Mouse (Mus musculus): ENCODE measurements at regions not wholly inside any gene's neighbourhood (a gene's known extent, or its start where the extent isn't known, plus 50 kb on each side); places are given as distances from the start of the nearest gene placed in this dataset.
"Not testable (repeated sequence)": the region's sequence is repeated elsewhere in the genome, so short reads cannot be mapped to it uniquely, and the experiment has no call there.

DNA sequence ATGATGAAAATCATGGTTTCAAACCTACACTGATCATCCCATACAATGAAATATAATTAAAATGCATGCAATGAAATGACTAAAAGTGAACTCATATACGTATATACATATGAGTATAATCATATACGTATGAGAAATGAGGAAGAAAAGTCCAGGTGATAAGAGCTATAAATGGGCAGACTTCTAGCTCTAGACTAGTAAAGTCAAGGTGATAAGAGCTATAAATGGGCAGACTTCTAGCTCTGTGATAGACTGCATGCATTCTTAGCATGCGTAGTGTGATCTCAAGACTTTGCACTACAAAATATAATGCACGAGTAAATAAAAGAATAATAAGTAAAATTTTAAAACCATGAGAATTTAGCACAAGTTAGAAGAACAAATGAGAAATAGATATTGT is 606.2 kb upstream of the Gpc5 start:
- DNase-seq, result no peak

DNA sequence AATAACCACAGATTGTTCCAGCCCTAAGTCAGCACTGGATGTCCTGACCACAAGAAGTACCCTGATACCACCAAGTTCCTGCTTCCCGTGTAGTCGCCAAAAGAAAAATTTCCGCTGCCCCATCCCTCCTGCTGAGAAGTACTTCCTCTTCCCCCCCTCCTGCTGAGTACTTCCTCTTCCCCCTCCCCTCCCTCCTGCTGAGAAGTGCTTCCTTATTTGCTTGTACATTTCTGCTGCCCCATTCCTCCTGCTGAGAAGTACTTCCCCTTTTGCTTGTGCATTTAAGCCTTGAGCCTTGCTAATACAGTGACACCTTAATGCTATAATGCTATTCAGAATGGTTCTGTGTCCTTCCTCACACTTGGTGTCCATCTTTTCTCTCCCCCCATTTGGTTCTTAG is 598.6 kb upstream of the Gpc5 start:
- DNase-seq, result not testable (repeated sequence)

DNA sequence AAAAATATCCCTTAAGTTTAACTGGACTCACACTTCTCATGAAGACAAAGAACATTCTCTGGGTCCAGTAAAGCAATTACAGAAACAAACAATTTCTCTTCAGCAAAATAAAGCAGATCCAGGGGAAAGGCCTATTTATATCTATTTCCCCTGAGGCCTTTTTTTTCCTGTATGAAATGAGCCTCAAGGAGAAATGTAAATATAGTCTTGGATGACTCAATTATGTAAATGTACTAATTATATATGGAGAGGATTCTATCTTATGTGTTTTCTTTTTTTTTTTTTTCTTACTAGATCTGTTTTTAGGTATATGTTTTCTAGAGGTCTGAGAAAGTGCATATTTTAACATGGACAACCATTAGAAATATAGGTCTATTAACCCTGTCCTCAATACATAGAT is 587.0 kb upstream of the Gpc5 start:
- DNase-seq, result no peak

DNA sequence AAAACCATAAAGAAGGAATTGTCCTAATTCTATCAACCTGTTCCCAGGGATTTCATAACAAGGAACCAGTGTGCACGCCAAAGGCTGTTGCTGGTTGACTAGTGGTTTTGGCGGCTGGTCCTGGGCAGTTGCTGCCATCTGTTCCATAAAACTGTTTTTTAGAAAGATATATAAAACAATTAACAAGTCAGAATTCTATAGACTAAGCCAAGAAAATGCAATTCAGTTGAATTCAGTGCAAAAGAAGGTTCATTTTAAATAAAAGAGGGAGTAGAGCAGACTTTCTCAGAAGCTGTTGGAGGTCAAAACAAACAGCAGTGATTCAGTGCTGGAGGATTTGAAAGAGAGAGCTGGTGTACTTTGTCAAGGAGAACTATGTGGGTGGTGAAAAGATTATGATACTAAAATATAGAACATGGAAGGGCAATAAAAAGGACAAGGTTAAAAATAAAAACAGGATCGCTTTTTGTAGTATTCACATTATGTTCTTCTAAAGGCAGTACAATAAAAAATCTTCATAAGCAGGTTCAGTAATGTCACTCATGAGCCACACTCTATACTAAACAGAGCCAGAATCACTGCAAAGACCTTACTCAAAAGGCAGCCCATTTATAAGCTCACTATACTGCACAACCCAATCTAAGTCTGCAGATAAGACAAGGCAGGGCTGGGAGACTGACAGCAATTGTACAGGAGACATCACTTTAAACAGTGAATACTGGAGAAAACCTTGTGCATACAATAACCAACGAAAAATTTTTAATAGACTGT is 543.9 kb upstream of the Gpc5 start:
- no peak for DNase-seq

DNA sequence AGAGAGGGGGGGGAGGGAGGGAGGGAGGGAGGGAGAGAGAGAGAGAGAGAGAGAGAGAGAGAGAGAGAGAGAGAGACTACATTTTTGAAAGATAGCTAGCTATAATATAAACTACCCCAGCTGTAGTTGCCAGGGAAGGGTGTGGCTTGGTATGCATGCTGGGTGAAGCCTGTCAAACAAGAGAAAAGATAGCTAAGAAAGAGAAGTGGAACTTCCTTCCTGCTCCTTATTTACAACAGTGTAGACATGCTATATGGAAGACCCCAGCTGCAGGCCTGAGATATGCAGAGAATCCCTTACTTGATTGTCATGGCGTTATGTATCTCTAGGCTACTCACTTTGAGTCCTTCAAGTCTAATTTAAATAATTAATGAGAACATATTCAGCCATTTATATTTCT is 542.9 kb upstream of the Gpc5 start:
- DNase-seq, result no peak

DNA sequence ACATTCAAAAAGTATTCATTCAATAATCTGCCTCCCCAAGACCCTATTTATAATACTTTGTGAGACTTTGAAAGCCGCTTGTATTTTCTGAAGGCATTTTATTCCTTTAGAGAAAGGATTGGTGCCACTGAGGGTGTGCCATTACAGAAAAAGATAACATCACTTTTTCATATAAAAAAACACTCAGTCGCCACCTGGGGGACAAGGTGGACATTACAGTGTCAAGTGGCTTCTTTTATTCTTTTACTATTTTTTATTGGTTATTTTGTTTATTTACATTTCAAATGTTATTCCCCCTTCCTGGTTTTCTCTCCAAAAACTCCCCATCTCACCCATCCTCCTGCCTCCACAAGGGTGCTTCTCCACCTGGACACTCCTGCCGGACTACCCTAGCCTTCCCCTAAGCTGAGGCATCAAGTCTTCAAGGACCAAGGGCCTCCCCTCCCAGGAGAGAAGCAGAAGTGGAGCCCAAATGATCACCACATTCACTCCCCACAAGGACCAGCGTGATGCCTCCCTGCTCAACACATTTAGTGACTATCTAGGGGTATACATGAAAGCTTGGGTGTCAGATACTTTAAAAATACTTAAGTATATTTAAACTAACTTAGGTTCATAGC is 525.5 kb upstream of the Gpc5 start:
- DNase-seq, result no peak

DNA sequence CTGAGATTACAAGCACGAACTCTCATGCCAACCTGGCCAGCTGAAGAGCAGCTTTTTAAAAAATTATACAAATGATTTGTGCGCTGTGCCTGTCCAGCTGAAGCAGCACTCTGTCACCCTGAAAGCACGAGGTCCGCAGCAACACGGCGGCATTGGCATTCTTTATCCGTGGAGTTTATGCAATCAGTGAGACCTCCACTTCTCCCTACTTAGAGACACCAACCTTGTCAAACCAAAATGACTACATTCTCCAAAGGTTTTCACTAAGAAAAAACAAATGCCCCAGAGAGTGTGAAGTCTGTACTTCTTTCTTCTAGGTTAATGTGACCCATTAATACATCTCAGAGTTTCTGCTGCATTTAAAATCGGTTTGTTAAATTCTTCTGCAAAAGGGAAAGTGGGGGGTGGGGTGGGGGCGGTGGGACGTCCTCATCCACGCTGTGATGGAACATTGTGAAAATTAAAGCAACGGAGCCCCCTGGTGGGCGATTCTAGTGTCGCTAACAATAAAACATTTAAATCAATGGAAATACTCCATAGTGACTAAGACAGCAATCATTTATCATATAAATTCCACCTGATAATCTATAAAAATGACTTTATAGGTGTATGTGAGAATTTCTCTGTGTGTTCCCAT is 524.2 kb upstream of the Gpc5 start:
- DNase-seq, result peak; percentile 25

DNA sequence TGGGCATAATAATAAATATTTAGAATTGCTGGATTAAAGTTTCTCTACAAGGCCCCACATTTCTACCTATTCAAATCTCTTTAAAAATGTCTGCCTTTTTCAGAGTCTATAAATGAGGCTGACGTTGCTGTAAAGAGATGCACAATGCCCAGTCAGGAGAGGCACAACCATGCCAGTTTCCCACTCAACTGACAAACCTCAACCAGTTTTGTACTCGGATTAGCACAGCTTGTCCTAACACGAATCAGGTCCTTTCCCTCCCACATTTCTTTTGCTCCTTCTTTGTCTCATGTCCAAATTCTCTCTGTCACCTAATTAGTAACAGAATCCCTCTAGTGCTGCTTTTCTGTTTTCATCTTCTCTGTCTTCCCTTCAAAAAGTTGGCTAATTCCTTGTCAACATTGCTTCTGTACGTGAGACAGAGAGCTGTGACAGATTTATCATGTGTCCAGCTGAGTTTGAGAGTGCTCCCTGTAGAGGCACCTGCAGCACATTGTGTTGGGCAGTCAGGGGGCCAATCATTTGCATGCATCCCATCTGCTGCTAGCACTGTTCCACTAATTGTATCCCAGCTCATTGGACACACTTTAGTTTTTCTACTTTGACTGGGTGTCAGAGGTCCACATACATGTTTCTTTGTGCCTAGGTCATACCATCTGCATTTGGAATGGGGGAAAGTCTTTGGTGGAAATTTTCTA is 504.5 kb upstream of the Gpc5 start:
- DNase-seq, result no peak

DNA sequence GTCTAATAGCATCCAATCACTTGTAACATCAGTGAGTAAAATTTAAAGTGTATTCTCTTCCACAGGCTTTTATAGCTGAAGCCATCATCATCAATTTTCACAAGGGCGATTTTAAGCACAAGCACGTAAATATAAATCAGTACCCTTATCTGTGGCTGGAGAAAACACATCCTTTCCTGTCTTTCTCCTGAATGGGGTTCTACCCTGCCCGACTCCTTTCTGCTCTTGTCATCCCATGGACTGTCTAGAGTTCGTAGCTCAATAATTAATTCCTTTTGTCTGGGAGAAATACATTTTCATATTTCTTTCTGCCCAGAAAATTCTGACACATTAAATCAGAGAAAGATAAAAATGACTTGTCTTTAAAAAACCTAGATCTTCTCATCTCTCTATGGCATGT is 482.7 kb upstream of the Gpc5 start:
- DNase-seq, result no peak

DNA sequence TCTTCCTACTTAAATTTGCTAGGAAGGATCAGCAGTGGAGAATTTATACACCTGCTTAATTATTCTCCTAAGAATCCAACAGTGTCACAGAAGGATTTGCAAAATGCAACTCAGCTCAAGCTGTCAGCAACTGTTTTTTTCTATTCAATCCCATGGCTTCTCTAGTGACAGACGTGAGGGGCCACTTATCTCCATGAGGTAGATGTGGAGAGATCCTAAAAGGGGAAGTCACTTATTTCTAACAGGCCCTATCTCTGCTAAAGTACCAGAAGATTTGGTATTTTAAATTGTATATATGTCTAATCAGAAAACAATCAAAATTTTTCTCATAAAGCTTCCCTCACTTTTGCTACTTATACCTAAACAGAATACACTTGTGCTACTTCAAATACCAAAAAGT is 479.6 kb upstream of the Gpc5 start:
- no peak for DNase-seq

DNA sequence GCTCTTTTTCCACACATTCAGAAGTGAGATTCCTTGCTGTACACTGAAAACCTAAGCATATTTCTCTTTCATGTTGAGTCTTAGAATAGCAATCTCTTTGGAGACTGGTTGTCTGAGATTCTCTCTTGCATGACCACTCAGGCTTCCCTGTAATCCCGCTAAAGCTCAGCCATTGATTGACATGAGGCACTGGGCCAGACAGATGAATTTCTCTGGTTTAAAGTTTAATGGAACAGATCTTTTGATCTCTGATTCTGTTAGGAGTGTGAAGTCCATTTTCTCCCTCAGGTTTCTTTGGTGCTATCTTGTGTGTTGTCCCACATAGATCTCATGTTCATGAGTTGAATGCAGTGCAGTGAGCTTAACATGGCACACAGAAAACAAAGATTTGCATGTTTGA is 435.4 kb upstream of the Gpc5 start:
- peak; percentile 73 for DNase-seq

DNA sequence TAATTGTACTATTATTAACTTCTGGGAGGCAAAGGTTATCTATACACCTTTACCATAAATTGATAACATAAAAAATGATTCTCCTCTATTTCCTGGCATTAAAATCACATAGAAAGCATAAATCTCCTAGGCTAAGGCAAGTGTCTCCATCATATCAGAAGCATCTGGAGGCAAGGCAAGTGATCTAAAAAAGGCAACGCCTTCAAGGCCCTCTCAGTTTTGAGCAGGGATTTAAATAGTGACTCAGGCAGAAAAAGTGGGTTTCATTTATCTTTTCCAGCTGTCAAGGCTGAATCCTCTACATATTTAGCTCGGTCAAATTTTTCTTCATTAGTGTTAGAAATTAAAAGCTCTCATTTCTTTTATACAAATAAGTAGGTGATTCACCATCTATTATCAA is 430.0 kb upstream of the Gpc5 start:
- no peak for DNase-seq

DNA sequence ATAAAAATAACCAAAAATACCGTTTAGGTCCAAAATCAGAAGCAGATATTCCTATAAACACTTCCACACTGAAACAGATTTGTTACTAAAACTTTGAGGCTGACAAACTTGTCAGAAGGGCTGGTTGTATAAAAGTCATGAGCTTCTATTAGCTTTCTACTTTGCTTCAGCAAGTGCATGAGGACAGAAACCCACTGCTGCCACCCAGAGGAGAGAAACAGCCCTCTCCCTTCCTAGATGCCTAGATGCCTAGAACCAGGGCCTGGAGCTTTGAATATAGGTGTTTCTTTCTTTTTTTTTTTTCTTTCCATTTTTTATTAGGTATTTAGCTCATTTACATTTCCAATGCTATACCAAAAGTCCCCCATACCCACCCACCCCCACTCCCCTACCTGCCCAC is 406.9 kb upstream of the Gpc5 start:
- DNase-seq, result peak; percentile 27

DNA sequence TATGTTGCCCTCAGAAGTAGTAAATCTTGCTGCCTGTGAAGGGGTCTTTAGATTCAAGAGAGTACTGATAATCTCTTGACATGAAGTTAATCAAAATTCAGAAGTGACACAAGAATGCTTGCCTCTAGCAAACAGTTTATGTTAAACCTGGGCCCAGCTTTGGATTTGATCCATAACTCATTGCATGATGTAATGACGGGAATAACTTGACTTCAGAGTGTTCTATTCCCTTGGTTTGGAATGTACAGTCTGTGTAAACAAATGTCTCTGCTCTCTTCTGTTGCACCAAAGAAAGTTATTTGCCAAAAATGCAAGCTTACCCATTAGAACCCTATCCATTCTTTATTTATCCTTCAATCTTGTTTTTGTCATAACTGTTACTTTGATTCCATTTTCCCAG is 397.1 kb upstream of the Gpc5 start:
- DNase-seq, result no peak

DNA sequence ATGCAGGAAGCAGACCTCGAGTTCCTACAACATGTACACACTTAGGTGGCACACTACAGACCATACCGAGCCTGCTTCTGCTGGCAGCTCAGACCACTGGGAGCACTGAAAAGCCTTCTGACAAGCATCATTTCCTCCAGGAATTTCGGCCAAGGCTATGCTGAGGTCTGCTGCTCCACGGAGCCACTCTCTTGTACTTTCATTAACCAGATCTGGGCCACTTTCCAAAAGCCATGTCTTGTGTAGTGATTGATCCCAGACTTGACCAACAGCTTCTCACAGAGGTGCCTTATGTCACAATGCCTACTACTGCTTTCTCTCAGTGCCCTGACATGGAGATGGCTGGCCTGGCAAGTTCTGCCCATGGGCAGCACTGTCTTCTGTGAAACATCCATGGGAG is 394.5 kb upstream of the Gpc5 start:
- peak; percentile 82 for DNase-seq

DNA sequence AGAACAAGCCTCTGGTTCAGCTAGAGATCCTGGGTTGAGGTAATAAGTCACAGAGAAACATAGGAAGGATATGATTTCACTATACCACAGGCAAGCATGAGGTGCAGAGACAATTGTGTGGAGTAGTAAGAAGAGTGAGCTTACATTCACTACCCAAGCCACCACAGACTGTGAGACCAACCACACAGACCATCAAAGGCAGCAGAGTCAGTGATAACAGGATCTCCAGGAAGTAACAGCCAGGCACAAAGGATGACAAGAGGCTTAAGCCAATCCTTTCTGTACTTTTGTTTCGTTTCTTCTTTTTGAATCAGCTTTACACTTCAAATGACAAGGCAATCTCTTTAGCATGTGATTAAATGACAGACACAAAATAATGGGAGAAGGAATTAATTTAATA is 368.9 kb upstream of the Gpc5 start:
- DNase-seq, result no peak

DNA sequence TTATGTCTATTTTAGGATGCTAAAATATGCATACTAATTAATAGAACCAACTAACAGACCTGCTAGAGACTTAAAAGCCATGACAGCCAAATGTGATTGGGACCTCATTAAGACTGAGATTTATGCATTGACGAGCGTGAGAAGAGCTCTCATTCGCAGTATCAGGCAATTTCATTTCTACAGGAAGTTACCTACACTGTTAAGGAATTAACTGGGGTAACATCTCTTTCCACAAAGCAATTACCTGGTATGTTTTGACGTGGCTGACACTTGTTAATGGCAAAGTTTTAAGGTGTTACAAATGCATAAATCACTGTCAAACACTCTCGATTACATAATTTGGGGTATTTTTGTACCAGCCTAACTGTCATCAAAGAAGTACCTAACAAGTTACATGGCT is 324.7 kb upstream of the Gpc5 start:
- no peak for DNase-seq

DNA sequence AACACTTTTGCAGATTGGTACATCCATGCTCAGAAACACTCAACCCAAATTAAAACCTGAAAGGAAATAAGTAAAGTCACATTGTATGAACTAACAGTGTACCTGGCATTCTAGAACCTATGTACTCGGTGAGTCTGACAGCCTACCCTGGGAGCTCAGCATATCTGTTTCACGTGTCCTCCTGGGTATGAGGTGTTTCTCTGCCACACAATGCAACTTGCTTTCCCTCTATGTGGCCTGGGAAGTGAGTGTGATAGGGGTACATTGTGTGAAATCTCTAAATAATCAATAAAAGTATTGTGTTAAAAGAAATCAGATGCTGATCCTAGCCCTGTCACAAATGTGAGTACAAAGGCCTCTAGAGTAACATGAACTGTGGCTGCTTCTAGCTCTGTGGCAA is 315.3 kb upstream of the Gpc5 start:
- no peak for DNase-seq

DNA sequence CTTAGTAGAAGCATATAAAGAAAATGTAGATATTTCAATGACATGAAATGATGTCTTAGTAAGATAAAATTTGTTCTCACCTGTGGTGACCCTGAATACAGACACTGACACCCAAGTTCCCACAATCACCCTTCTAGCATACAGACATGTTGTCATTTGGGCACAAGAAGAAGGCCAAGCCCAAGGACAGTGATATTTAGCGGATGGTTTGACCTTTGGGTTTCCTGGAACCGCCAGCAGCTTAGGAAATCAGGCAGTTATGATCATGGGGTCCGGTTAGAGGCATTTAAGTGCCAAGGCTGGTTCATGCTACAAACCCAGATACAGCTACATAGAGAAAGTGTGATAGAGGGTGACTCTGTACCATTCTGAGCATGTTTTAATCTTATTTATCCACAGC is 310.2 kb upstream of the Gpc5 start:
- DNase-seq, result no peak

DNA sequence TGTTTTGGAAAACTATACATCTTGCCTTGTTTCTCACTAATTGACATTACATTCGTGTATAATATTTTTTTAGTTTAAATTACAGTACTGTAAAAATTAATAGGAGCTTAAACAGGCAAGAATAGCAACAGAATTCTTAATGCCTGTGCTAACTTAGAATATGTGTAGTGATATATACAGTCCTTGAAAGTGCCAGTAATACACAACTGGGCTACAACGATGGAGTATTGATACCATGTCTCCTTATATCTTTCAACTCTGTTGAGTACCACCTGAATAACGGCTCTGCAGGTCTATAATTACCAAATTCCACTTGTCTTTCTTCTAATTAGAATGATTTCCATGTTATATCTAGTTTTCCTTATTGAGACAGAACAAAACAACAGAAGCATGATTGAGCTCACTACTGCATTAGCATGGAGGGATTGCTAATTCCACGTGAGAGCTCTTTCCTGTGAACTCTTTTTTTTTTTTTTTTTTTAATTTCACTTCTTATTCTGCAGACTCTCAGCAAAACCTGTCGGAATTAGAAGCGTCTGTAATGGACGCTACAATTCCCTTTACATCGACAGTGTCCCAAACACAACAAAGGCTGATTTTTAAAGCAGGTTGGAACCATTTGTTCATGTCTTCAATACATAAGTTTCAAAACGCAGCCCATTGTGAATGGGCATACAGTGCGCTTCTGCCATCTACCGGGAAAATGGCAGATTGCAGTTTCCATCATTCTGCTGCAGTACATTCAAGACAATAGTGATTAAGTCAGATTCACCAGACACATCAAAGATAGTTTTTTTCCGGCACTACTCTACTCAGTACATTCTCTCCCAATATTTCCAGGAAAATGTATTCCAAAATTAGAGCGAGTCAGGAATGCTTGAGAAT is 300.8 kb upstream of the Gpc5 start:
- peak; percentile 64 for DNase-seq

DNA sequence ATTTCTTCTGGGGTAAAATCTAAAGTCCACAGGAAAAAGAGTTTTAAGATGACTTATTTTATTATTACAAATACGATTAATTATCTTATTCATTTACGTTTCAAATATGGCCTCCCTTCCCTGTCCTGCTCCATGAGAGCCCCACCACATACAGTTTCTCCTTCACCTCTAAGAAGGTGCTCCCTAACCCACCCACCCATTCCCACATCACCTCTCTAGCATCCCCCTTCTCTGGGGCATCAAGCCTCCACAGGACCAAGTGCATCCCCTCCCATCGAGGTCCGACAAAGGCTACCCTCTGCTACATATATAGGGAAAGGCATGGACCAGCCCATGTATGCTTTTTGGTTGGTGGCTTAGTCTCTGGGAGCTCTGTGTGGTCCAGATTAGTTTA is 300.2 kb upstream of the Gpc5 start:
- no peak for DNase-seq

DNA sequence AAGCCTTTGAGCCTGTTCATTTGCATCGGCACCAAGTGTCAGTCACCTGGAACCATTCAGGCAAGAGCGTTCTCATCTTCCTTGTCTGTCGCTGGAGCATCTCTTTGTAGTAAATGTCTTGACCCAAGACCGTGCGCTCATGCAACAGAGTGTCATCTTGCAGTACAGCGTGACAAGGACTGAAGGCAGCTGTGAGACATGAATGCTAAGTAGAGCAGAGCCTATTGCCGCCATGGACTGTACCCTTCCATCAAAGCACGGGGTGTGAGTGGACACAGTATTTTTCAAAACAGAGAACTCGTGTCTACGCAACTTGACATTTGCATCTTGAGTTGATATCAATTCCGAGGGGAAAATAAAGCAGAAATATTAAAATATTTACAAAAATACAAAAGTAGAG is 287.4 kb upstream of the Gpc5 start:
- DNase-seq, result no peak

DNA sequence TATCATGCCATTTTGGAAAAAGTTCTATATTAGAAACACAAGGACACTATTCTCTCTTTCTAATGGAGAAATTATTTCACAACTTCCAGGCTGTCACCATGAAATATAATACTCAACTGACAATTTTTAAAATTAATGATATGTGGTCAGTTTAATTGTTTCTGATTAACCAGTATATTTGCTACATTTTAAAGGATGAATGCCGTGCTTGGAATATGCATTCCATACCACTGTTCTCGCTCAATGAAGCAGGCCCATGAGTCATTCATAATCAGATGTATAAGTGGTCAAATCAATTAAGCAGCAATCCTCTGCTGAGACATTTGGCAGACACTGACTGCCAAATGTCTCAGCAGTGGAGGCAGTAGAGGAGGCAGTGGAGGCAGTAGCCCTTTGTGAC is 283.4 kb upstream of the Gpc5 start:
- no peak for DNase-seq
